Mouse (Mus musculus) forebrain, embryonic 12.5 days (tissue): Measurements from ENCODE around the gene Anks6. TPM values are rescaled to one million over a fixed set of nuclear protein-coding genes. Genes with fewer than 3 reads are reported as not detected.
A peak's percentile ranks its signal among the peaks of the same experiment; 100 is the strongest.

ENCODE experiments used
- ATAC-seq: fragments of 200-750 bp; cut with Nextera tagmentation; 2 replicates; pipeline ENCODE4 v1.8.0; 2017; ENCODE audit warnings: moderate TSS enrichment; ENCODE audit not compliant: low FRiP score
- H3K27ac ChIP-seq: fragments of 300-500 bp; sonication (generic); 2 replicates; pipeline ENCODE4 v1.5.1; 2016; ENCODE audit warnings: mild to moderate bottlenecking
- H3K27me3 ChIP-seq: fragments of 300-500 bp; sonication (generic); 2 replicates; pipeline ENCODE4 v1.6.1; 2016; ENCODE audit warnings: mild to moderate bottlenecking
- H3K36me3 ChIP-seq: fragments of 300-500 bp; sonication (generic); replicated peaks from 2 replicates; pipeline ENCODE4 v1.6.1; 2016; ENCODE audit warnings: mild to moderate bottlenecking
- H3K4me1 ChIP-seq: fragments of 300-500 bp; sonication (generic); 2 replicates; pipeline ENCODE4 v1.6.1; 2016
- H3K4me2 ChIP-seq: fragments of 300-500 bp; sonication (generic); 2 replicates; pipeline ENCODE4 v1.6.1; 2016; ENCODE audit warnings: mild to moderate bottlenecking, moderate library complexity
- H3K4me3 ChIP-seq: fragments of 300-500 bp; sonication (generic); replicated peaks from 2 replicates; pipeline ENCODE4 v1.5.1; 2016; ENCODE audit warnings: mild to moderate bottlenecking
- H3K9ac ChIP-seq: fragments of 300-500 bp; sonication (generic); 2 replicates; pipeline ENCODE4 v1.6.1; 2016; ENCODE audit warnings: mild to moderate bottlenecking
- H3K9me3 ChIP-seq: fragments of 300-500 bp; sonication (generic); 2 replicates; pipeline ENCODE4 v1.6.1; 2016
- WGBS: fragments of 180-500 bp; shearing (Covaris S2); methylation state at CpG from one replicate; pipeline ENCODE4 v1.1.7; 2016; 5-methylcytosine and 5-hydroxymethylcytosine counted together
- polyA plus RNA-seq: library from polyadenylated mRNA; unstranded; fragments of >200 nt; fragmentation: Nextera tagmentation; extraction: Ambion mirVana; gene quantifications from 2 replicates; pipeline ENCODE4 v1.2.1, GENCODE M21; 2016

The Anks6 gene
- polyA plus RNA-seq, result 5.6 and 6.1 TPM in 2 replicates

DNA sequence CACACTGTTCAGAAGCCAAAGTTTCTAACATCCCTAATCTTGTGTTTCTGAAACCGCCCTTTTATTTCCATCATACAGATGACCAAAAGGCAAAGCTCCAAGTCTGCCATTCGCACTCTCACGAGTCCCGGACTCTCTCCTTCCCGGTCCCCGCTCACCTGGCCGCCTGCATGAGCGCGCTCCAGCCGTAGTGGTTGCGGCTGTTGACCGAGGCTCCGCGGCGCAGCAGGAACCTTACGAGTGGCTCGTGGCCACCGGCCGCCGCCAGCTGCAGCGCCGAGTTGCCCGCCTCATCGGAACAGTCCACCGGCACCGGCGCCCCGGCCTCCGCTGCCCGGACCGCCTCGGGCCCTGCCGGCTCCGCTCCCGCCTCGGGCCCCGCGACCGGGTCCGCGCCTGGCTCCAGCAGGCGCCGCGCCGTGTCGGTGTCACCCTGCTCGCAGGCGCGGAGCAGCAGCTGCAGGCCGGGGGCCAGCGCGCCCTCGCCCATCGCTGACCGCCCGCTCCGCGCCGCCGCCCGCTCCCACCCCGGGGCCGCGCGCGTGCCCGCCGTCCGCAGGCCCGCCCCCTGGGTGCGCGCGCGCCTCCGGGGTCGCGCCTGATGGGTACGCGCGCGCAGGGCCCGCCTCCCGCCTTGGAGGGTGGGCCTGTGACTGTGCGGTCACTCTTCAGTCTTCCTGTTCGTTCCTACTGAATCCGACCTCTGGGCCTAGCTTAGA is at the start of gene Anks6:
Gene Anks6 (minus strand): TSS at position 637 of the 719 bp plus-strand sequence.
- Histone ChIP-seq H3K4me1 (peaks cover 11% of the 10 kb centered on the region), H3K27me3 (peaks cover 6% of the 10 kb centered on the region; the same call in 1 of the 2 replicates), H3K36me3 (no peaks in the 10 kb centered on the region), H3K9me3 (no peaks in the 10 kb centered on the region), H3K4me3 (peak within 1 kb of the TSS; percentile 82), H3K9ac (peak within 1 kb of the TSS; percentile 78), H3K4me2 (peak within 1 kb of the TSS; percentile 72), H3K27ac (peak within 1 kb of the TSS; percentile 63)
- WGBS, result under 1% methylated on average over 80 of the region's 86 CpGs
- peak; percentile 94 for ATAC-seq

DNA sequence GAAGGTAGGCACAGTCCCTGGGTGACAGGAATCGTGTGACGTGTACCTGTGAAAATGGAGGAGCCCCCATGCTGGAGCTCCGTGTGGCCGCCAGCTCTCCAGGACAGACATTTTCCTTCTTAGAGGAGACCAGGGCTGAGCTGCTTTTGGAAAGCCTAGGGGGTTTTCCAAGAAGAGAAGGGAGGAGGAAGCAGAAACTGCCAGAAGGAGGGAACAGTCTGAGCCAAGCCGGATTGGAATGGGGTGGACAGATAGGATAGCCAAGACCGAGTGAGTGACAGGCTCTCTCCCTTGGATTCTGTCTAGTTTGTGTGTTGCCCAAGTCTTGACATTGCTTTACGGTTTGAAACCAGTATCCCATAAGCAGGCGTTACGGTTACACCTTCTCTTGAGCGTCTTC is 46.3 kb upstream of the Anks6 start:
- H3K36me3 ChIP-seq, result no peaks in the 10 kb centered on the region
- no peak overlapping the region for H3K9ac ChIP-seq
- H3K4me3 ChIP-seq, result no peak overlapping the region
- H3K4me2 ChIP-seq, result no peak overlapping the region
- no peak overlapping the region for H3K27ac ChIP-seq
- no peaks in the 10 kb centered on the region for H3K4me1 ChIP-seq
- ATAC-seq, result no peak
- H3K27me3 ChIP-seq, result no peaks in the 10 kb centered on the region
- 94% methylated on average over 10 of the region's 10 CpGs for WGBS
- no peaks in the 10 kb centered on the region for H3K9me3 ChIP-seq

DNA sequence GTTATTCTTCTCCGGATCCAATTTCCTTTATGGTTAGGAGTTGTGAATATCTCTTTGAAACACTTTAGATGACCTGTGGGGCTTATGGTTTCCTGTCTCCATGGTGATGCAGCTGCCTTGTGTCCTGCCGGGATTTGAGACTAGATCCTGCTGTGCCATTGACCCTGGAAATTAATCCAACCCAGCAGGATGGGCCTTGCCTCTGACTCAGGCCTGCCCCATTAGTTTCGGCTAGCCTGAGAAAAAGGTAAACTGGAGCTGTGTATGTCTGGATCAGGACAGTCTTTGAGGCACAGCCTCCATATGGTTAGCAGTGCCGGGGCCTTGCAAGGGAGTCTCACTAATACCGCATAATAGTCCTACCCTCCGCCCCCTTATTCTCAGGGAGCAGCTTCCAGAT is 36.4 kb upstream of the Anks6 start:
- peaks cover 23% of the 10 kb centered on the region for H3K4me1 ChIP-seq
- H3K27ac ChIP-seq, result no peak overlapping the region
- no peaks in the 10 kb centered on the region for H3K36me3 ChIP-seq
- H3K9ac ChIP-seq, result no peak overlapping the region
- H3K9me3 ChIP-seq, result no peaks in the 10 kb centered on the region
- WGBS, result 19% methylated on average over 6 of the region's 6 CpGs
- ATAC-seq, result 0 out of 2 replicates have a peak, but pooled peaks have one; percentile 53
- H3K4me3 ChIP-seq, result no peak overlapping the region
- H3K4me2 ChIP-seq, result no peak overlapping the region
- H3K27me3 ChIP-seq, result peaks cover 40% of the 10 kb centered on the region

DNA sequence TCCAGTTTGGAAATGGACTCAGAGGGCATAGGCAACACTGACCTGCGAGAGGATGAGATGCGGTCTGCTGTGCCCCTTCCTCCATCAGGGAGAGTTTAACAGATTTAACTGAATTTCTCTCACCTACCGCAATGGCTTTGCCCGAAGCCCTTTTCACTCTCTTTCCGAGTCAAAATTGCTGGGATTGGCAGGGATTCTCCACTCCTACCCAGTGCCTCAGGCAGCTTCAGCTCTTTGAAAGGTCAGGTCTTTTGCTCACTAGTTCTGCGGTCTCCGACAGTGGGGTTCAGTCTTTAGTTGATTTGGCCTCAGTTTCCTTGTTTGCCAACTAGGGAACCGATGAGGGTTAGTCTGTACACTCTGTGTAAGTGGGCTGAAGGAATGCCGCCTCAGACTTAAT is 35.9 kb upstream of the Anks6 start:
- H3K27ac ChIP-seq, result no peak overlapping the region
- H3K9ac ChIP-seq, result no peak overlapping the region
- no peaks in the 10 kb centered on the region for H3K9me3 ChIP-seq
- ATAC-seq, result no peak
- H3K4me3 ChIP-seq, result peak overlapping the region; percentile 74
- no peaks in the 10 kb centered on the region for H3K36me3 ChIP-seq
- peaks cover 40% of the 10 kb centered on the region for H3K27me3 ChIP-seq
- 12% methylated on average over 9 of the region's 9 CpGs for WGBS
- H3K4me2 ChIP-seq, result peak overlapping the region; percentile 100; the same call in 1 of the 2 replicates
- H3K4me1 ChIP-seq, result peaks cover 23% of the 10 kb centered on the region

DNA sequence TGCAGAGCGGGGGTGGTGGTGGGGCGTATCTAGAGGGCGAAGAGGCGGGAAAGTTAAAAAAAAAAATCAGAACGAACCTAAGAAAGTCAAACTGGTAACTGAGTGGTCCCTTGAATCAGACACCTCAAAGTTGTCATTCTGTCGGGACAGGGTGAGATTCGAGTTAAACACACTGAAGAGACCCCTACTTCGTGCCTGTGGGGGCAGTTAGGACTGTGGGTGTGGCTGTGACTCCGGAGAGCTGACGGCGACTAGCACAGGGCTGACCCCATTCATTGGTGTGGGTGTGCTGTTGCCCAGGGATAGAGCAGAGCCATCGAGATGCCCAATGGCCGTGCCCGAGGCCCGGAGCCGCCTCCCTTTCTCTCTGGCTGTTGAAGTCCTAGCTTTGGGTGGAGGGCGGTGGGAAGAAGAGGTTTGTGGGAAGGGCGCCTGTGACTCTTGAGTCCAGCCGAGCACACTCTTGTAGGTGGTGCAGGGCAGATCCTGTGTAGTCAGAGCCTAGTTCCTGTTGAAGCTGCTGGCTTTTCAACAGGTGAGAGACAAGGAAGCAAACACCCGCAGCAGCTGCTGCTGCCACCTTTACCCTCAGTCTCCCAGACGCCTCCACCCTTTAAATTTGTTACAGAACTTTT is 35.3 kb upstream of the Anks6 start:
- peaks cover 23% of the 10 kb centered on the region for H3K4me1 ChIP-seq
- peak; percentile 48; the same call in 1 of the 2 replicates for ATAC-seq
- under 1% methylated on average over 20 of the region's 21 CpGs for WGBS

DNA sequence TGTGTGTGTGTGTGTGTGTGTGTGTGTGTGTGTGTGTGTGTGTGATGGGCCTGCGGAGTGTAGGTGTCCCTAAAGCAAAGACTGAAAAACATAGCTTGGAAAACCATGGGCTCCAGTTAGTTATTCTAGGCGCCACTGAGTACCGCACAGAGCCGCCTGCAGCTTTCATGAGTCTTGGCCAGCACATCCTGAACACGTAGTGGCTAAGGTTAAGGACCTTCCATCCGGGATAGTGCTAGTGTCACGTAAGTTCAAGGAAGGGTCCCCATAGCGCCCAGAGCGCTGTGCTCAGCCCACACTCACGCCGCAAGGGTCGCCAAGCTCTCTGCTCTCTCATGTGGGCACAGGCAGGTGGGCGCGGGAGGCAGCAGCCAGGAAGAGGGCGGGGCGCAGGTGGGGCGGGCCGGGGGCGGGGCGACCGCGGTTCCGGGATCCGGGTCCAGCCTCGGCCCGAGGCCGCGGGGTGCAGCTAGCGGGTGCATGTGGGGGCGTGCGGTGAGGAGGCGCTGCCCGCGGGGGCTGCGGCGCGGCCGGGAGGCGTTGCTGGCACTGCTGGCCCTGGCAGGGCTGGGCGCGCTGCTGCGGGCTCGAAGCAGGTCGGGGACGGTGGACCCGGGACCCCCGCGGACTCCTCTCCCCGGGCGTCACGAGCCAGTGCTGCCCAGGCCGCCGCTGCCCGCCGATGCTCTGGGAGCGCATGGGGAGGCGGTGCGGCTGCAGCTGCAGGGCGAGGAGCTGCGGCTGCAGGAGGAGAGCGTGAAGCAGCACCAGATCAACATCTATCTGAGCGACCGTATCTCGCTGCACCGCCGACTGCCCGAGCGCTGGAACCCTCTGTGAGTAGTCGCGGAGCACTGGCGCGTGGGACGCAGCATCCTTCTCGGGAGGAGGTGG is 34.5 kb upstream of the Anks6 start, which contains the start of gene Galnt12:
Gene Galnt12 (plus strand): TSS at position 417 of the 894 bp plus-strand sequence.
- Histone ChIP-seq H3K27ac (no peak within 1 kb of the TSS), H3K9me3 (no peaks in the 10 kb centered on the region), H3K4me2 (peak within 1 kb of the TSS; percentile 100), H3K36me3 (no peaks in the 10 kb centered on the region), H3K27me3 (peaks cover 40% of the 10 kb centered on the region), H3K4me3 (peak within 1 kb of the TSS; percentile 74), H3K9ac (peak within 1 kb of the TSS; percentile 69), H3K4me1 (peaks cover 23% of the 10 kb centered on the region)
- peak; percentile 69; the same call in 1 of the 2 replicates for ATAC-seq
- WGBS, result 1% methylated on average over 66 of the region's 74 CpGs

More for the DNA sequence above, 35.3 kb upstream of the Anks6 start:
- Histone ChIP-seq H3K9ac (peak overlapping the region; percentile 69), H3K9me3 (no peaks in the 10 kb centered on the region), H3K27ac (no peak overlapping the region), H3K4me2 (peak overlapping the region; percentile 100), H3K27me3 (peaks cover 40% of the 10 kb centered on the region), H3K36me3 (no peaks in the 10 kb centered on the region), H3K4me3 (peak overlapping the region; percentile 74)

DNA sequence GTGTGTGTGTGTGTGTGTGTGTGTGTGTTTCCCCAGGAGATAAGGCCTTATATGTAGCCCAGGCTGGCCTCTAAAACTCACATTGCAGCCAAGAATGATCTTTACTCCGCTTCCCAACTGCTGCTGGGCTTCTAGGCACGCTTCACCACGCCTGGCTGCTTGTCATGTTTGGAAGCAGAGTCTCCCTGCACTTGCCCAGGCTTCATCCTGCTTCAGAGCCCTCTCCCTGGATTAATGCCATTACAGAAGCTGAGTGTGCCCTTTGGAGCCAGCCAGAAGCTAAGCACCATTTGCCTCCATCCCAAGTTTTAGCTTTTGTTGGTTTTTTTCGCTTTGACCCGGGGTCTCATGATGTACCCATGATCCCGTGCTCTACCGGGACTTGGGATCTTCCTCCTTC is 31.4 kb upstream of the Anks6 start:
- Histone ChIP-seq H3K4me2 (no peak overlapping the region), H3K4me1 (peaks cover 19% of the 10 kb centered on the region), H3K9ac (no peak overlapping the region), H3K27me3 (peaks cover 28% of the 10 kb centered on the region), H3K27ac (no peak overlapping the region), H3K9me3 (no peaks in the 10 kb centered on the region), H3K4me3 (no peak overlapping the region), H3K36me3 (no peaks in the 10 kb centered on the region)
- 87% methylated on average over 7 of the region's 7 CpGs for WGBS
- no peak for ATAC-seq

DNA sequence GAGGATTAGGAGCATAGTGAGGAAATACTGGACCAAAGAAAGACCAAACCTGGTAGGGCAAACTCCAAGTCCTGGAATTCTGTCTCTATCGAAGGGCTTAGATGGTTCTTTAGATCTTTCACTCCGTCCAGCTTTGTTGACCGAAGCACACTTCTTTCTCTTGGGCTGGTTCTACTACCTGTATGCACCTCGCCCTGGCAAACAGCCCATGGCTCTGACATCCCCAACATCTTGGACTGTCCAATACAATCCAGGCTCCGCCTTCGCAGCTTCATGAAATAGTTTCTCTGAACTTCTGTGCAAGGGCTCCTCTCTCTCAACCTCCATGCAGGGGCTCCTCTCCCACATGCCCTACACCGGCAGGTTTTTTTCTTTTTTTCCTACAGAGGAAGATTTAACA is 26.6 kb upstream of the Anks6 start:
- ATAC-seq, result no peak

DNA sequence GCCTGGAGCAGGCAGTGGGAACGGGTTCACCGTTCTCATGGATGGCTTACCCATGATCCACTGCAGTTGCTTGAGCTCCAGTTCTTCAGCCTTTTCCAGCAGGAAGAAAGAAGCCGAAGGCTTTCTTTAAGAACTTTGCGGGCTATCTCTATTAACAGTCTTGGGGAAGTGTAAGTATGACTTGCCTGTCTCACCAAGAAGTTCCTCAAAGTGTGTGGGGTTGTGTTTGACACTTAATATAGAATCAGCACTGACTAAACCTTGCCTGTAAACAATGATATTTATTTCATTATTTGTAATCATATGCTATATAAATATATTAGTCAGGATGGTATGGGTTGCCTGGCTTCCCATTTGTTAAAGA is 23.4 kb upstream of the Anks6 start:
- WGBS, result 89% methylated on average over 4 of the region's 4 CpGs
- Histone ChIP-seq H3K27ac (no peak overlapping the region), H3K27me3 (no peaks in the 10 kb centered on the region), H3K4me1 (no peaks in the 10 kb centered on the region), H3K4me2 (no peak overlapping the region), H3K9ac (no peak overlapping the region), H3K4me3 (no peak overlapping the region), H3K36me3 (no peaks in the 10 kb centered on the region), H3K9me3 (no peaks in the 10 kb centered on the region)
- no peak for ATAC-seq

More for the DNA sequence above, 26.6 kb upstream of the Anks6 start:
- Histone ChIP-seq H3K36me3 (no peaks in the 10 kb centered on the region), H3K27ac (no peak overlapping the region), H3K4me3 (no peak overlapping the region), H3K27me3 (no peaks in the 10 kb centered on the region), H3K9ac (no peak overlapping the region), H3K4me1 (no peaks in the 10 kb centered on the region), H3K4me2 (no peak overlapping the region), H3K9me3 (no peaks in the 10 kb centered on the region)
- 91% methylated on average over 7 of the region's 7 CpGs for WGBS

DNA sequence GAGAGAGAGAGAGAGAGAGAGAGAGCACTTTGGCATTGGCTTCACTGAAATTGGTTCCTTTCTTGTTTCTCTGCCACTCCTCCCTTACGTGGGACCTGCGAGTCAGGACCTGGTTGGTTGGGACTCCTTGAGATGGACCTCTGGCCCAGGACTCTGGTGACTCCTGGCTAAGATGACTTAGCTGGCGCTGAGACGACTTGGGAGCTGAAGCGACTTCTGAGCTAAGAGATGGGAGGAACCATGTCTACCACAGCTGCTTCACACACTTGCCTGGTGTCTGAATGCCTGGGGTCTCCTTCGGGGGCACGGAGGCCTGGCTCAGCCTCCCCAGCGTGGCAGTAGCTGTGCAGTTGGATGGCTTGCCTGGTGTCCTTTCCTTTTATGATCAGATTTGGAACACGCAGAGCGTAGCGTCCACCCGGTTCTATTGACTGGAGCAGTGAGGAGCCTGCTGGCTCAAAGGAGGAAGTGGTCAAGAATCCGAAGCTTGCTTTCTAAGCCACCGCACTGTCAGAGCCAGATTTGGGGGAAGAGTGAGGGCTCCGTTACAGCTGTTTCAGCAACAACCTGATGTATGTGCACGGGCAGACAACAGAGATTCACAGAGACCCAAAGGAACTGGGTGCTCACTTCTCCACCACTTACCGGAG is 22.9 kb upstream of the Anks6 start:
- Histone ChIP-seq H3K9ac (no peak overlapping the region), H3K36me3 (no peaks in the 10 kb centered on the region), H3K9me3 (no peaks in the 10 kb centered on the region), H3K4me1 (no peaks in the 10 kb centered on the region), H3K27ac (no peak overlapping the region), H3K4me3 (no peak overlapping the region), H3K4me2 (no peak overlapping the region), H3K27me3 (no peaks in the 10 kb centered on the region)
- 92% methylated on average over 17 of the region's 17 CpGs for WGBS
- no peak for ATAC-seq

DNA sequence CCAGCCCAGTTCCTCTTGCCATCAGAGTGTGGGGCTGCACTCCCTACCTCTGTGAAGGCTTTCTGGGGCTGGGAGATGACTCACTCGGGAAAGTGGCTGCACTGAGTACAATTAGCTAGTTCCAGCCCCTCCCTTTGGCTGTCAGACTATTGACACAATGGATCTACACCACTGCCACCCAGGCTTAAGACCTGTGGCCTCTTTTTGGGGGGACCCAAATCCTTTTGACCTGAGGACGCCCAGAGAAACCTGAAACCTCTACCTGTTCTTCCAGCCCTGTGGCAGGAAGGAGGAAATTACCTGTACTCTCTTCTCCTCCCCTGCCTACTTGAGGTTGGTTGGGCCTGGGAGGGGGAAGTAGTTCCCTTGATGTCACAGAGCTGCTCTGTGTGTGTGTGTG is 17.8 kb upstream of the Anks6 start:
- Histone ChIP-seq H3K9me3 (no peaks in the 10 kb centered on the region), H3K4me1 (no peaks in the 10 kb centered on the region), H3K4me2 (no peak overlapping the region), H3K9ac (no peak overlapping the region), H3K27ac (no peak overlapping the region), H3K27me3 (no peaks in the 10 kb centered on the region), H3K36me3 (no peaks in the 10 kb centered on the region), H3K4me3 (no peak overlapping the region)
- WGBS, result 36% methylated on average over 2 of the region's 2 CpGs
- ATAC-seq, result no peak
